Mouse (Mus musculus) embryonic fibroblast, embryonic 13.5 days (primary cell): ENCODE measurements around the gene Arid1b.

Source experiments
- CTCF ChIP-seq: IDR thresholded peaks from 2 replicates; pipeline ENCODE4 v1.5.1; 2011; ENCODE audit warnings: mild to moderate bottlenecking, control low read depth, low read length, moderate library complexity, borderline replicate concordance; ENCODE audit not compliant: insufficient read depth
- POLR2A ChIP-seq: IDR thresholded peaks from 2 replicates; pipeline ENCODE4 v1.6.1; 2011; ENCODE audit warnings: low read depth, mild to moderate bottlenecking, control low read depth, low read length, moderate library complexity

DNA sequence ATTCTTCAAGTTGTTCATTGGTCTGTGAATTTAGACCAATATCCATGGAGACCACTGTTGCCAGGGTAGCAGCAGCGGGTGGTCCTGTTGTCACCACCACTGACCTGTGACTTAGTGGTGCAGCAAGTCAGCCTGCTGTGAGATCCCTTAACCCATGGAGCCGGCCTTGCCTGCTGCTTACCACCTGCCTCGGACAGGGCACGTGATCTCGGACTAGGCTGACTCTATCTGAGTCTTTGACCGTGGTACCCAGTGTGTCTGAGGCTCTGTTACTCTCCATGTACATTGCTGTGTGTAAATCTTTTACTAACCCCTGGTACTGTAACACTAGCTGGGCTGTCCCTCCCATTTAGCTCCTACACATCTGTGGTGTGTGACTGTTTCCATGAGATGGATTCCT, 335.9 kb downstream of the Arid1b start:
- no peak for TF ChIP-seq CTCF
- no peak for TF ChIP-seq POLR2A
